Mouse (Mus musculus) lung, adult 2 months (tissue): Measurements from ENCODE around the gene Numbl.

Experiments
- CTCF ChIP-seq: fragments of 200-500 bp; IDR thresholded peaks from 2 replicates; pipeline ENCODE4 v1.5.1; 2011; ENCODE audit warnings: mild to moderate bottlenecking, low read length, control low read depth; ENCODE audit not compliant: insufficient read depth
- POLR2A ChIP-seq: fragments of 200-500 bp; IDR thresholded peaks from 2 replicates; pipeline ENCODE4 v1.6.1; 2011; ENCODE audit warnings: low read depth, mild to moderate bottlenecking, control low read depth, low read length, borderline replicate concordance; ENCODE audit errors: extremely low read depth

- TF ChIP-seq POLR2A (no peak), CTCF (no peak; the same call in 1 of the 2 replicates)
Measured at GRCm38 (mm10) chr7:27307551-27307950, 49.3 kb downstream of the Numbl start.
